Mouse (Mus musculus) cerebellum, postnatal 36 days (tissue): ENCODE measurements around the gene Slc11a1.

Experiments used
- DNase-seq, 2 experiments: peaks; one replicate each; pipeline ENCODE4 v3.0.0; 2021 to 2022; ENCODE audit warnings: mixed read lengths in 2 of 2

Slc11a1 gene

GRCm38 (mm10) chr1:74412711-74413110, 37.7 kb downstream of the Slc11a1 start:
- no peak for DNase-seq

GRCm38 (mm10) chr1:74415143-74415542, 40.1 kb downstream of the Slc11a1 start:
- DNase-seq: peak in 1 of 2 experiments; percentile 30

- DNase-seq: peak in 1 of 2 experiments; percentile 26
Observed at GRCm38 (mm10) chr1:74418747-74419439, 43.9 kb downstream of the Slc11a1 start.

GRCm38 (mm10) chr1:74419440-74419794, 44.4 kb downstream of the Slc11a1 start:
- no peak for DNase-seq

- no peak for DNase-seq
Observed at GRCm38 (mm10) chr1:74423147-74423546, 48.2 kb downstream of the Slc11a1 start.

- no peak for DNase-seq
Observed at GRCm38 (mm10) chr1:74425845-74426244, 50.9 kb downstream of the Slc11a1 start.

GRCm38 (mm10) chr1:74433220-74433619, 58.2 kb downstream of the Slc11a1 start:
- no peak for DNase-seq

- no peak for DNase-seq
Observed at GRCm38 (mm10) chr1:74434596-74434995, 59.6 kb downstream of the Slc11a1 start.

- DNase-seq: no peak
Observed at GRCm38 (mm10) chr1:74435563-74435962, 60.6 kb downstream of the Slc11a1 start.
